Mouse (Mus musculus) brain, embryonic 14.5 days (tissue): ENCODE measurements around the gene Btbd35f10. TPM values are rescaled to one million over a fixed set of nuclear protein-coding genes. Genes with fewer than 3 reads are reported as not detected.
"Not testable (repeated sequence)": the region's sequence is repeated elsewhere in the genome, so short reads cannot be mapped to it uniquely, and the experiment has no call there.

Source experiments
- DNase-seq: peaks from one replicate; pipeline ENCODE4 v3.0.0-alpha.2; 2011; ENCODE audit warnings: low read depth
- polyA plus RNA-seq: library from polyadenylated mRNA; depleted of rRNA; stranded (reverse); fragments of >200 nt; gene quantifications from 2 replicates; pipeline ENCODE4 v1.2.3, GENCODE M21; 2012; rRNA removed

Gene Btbd35f10
- not detected in 2 replicates for polyA plus RNA-seq

GRCm38 (mm10) chrX:3752785-3753184 lies at the start of gene Btbd35f10:
Btbd35f10 (minus strand) TSS chrX:3752885.
- not testable (repeated sequence) for DNase-seq

Other genes with a start within 250 kb of the Btbd35f10 start
- gene Btbd35f18, start 52.7 kb downstream of the Btbd35f10 start, polyA plus RNA-seq: not detected in 2 replicates
- not detected in 2 replicates for gene Btbd35f16, start 204.1 kb upstream of the Btbd35f10 start, polyA plus RNA-seq